9 mouse cellular contexts compared by ENCODE assay signal in the genomic region with DNA sequence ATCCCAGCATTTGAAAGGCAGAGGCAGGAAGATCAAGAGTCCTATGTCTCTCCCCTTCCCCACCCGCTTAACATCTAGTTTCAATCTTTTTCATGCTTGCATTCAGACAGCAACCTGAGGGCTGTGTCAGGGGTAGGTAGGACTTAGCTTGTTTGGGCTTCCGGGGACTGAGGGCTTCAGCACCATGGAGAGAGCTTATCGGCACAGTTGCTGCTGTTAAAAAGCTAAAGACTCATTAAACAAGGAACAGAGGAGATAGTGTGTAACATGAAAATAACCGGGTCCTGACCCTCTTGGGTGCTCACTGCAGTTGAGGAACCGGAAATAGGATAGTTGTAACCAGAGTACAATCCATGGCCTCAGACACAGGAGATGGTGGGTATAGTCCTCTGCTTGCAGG. TPM values are rescaled to one million over a fixed set of nuclear protein-coding genes. Genes with fewer than 3 reads are reported as not detected.
A peak's percentile ranks its signal among the peaks of the same experiment; 100 is the strongest.
DNase-seq lines count a peak whose midpoint lies in the region; ATAC-seq and TF ChIP-seq lines count a peak whose summit lies in the region.
"Had no signal": no experiment of that assay in that cellular context is flagged by ENCODE, and none has a peak within 500 bp of the region (broad histone marks: within the 10 kb centered on the region; RNA-seq: fewer than 3 reads in every experiment).

No protein-coding gene starts in this region.

- no peak overlapping the region for H3K4me3 ChIP-seq in forebrain, embryonic 14.5 days (ENCODE audit: low read depth, low read length)
- H3K4me3 ChIP-seq in forebrain, embryonic 13.5 days, result no peak overlapping the region
- H3K4me3 ChIP-seq in olfactory bulb, adult 2 months (ENCODE audit: insufficient read depth, low read depth, low read length), result no peak overlapping the region
- H3K4me3 ChIP-seq in intestine, embryonic 16.5 days (ENCODE audit: low read length), result no peak overlapping the region
- H3K4me3 ChIP-seq: hindbrain, embryonic 15.5 days had no signal

- no peaks in the 10 kb centered on the region for H3K36me3 ChIP-seq in forebrain, embryonic 14.5 days (ENCODE audit: control insufficient read depth, insufficient read depth, low read length)
- H3K36me3 ChIP-seq in forebrain, embryonic 13.5 days (ENCODE audit: poor library complexity, severe bottlenecking), result no peaks in the 10 kb centered on the region
- no peaks in the 10 kb centered on the region for H3K36me3 ChIP-seq in intestine, embryonic 16.5 days (ENCODE audit: control insufficient read depth, insufficient read depth, low read length)
- H3K36me3 ChIP-seq: hindbrain, embryonic 15.5 days had no signal

- H3K9ac ChIP-seq in forebrain, embryonic 14.5 days (ENCODE audit: low read length), result no peak overlapping the region
- H3K9ac ChIP-seq in forebrain, embryonic 13.5 days, result no peak overlapping the region
- H3K9ac ChIP-seq in intestine, embryonic 16.5 days (ENCODE audit: low read depth, low read length), result no peak overlapping the region
- H3K9ac ChIP-seq: hindbrain, embryonic 15.5 days had no signal

- H3K27me3 ChIP-seq in forebrain, embryonic 14.5 days (replicated peaks; ENCODE audit: control insufficient read depth, insufficient read depth, low read length), result peaks cover 20% of the 10 kb centered on the region
- H3K27me3 ChIP-seq in forebrain, embryonic 13.5 days, result peaks cover 48% of the 10 kb centered on the region
- H3K27me3 ChIP-seq in intestine, embryonic 16.5 days (replicated peaks; ENCODE audit: control insufficient read depth, insufficient read depth, low read length), result peaks cover 18% of the 10 kb centered on the region

- TF ChIP-seq POLR2A in brain, embryonic 14.5 days (IDR thresholded peaks at IDR 0.05; ENCODE audit: borderline replicate concordance, extremely low read depth, insufficient read depth, insufficient read length, poor library complexity, severe bottlenecking), result no peak
- no peak for TF ChIP-seq POLR2A in olfactory bulb, adult 2 months (IDR thresholded peaks at IDR 0.05; ENCODE audit: insufficient read depth, low read depth, low read length)

- no peaks in the 10 kb centered on the region for H3K4me1 ChIP-seq in forebrain, embryonic 14.5 days (ENCODE audit: control insufficient read depth, insufficient read depth, low read length)
- H3K4me1 ChIP-seq in forebrain, embryonic 13.5 days, result peaks cover 20% of the 10 kb centered on the region
- H3K4me1 ChIP-seq in olfactory bulb, adult 2 months (ENCODE audit: control insufficient read depth, insufficient read depth, low read length), result peaks cover 58% of the 10 kb centered on the region
- H3K4me1 ChIP-seq in intestine, embryonic 16.5 days (ENCODE audit: control insufficient read depth, insufficient read depth, low read length), result no peaks in the 10 kb centered on the region

- 9% methylated on average over 5 of the region's 5 CpGs for WGBS in forebrain, embryonic 14.5 days
- WGBS in forebrain, embryonic 13.5 days, result 8% methylated on average over 5 of the region's 5 CpGs
- 13% methylated on average over 5 of the region's 5 CpGs for WGBS in olfactory bulb, adult 2 months
- WGBS in intestine, embryonic 16.5 days, result 7% methylated on average over 5 of the region's 5 CpGs

- H3K4me2 ChIP-seq in forebrain, embryonic 14.5 days (ENCODE audit: low read length), result no peak overlapping the region
- no peak overlapping the region for H3K4me2 ChIP-seq in forebrain, embryonic 13.5 days
- no peak overlapping the region for H3K4me2 ChIP-seq in intestine, embryonic 16.5 days (ENCODE audit: low read depth, low read length)
- H3K4me2 ChIP-seq: hindbrain, embryonic 15.5 days had no signal

- no peak overlapping the region for H3K27ac ChIP-seq in forebrain, embryonic 14.5 days (ENCODE audit: low read depth, low read length)
- H3K27ac ChIP-seq in forebrain, embryonic 13.5 days, result no peak overlapping the region
- peak overlapping the region; percentile 75 for H3K27ac ChIP-seq in olfactory bulb, adult 2 months (ENCODE audit: insufficient read depth, low read depth, low read length)
- H3K27ac ChIP-seq in intestine, embryonic 16.5 days (ENCODE audit: low read length), result no peak overlapping the region
- H3K27ac ChIP-seq: hindbrain, embryonic 15.5 days had no signal

- no peak for ATAC-seq in forebrain, embryonic 14.5 days
- ATAC-seq in forebrain, embryonic 13.5 days, result no peak
- no peak for ATAC-seq in intestine, embryonic 16.5 days

- no peak for TF ChIP-seq CTCF in brain, embryonic 14.5 days (IDR thresholded peaks at IDR 0.05; ENCODE audit: borderline replicate concordance, extremely low read depth, insufficient read depth, insufficient read length)
- TF ChIP-seq CTCF in olfactory bulb, adult 2 months (IDR thresholded peaks at IDR 0.05; ENCODE audit: insufficient read depth, low read depth, low read length), result no peak

- DNase-seq in forebrain, embryonic 14.5 days (ENCODE audit: low spot score), result peak; percentile 46
- peak; percentile 62 for DNase-seq in 3T3-L1 (ENCODE audit: low read depth, low spot score)
- DNase-seq in brain, embryonic 14.5 days (ENCODE audit: low read depth), result peak; percentile 69
- DNase-seq in kidney, postnatal 14 days, result peak; percentile 77
- no peak for DNase-seq in cerebellum, adult 9-11 months

- no peaks in the 10 kb centered on the region for H3K9me3 ChIP-seq in forebrain, embryonic 14.5 days (replicated peaks; ENCODE audit: control insufficient read depth, low read length)
- H3K9me3 ChIP-seq in forebrain, embryonic 13.5 days (replicated peaks), result no peaks in the 10 kb centered on the region
- H3K9me3 ChIP-seq in intestine, embryonic 16.5 days (ENCODE audit: control insufficient read depth, low read length), result no peaks in the 10 kb centered on the region
- H3K9me3 ChIP-seq: hindbrain, embryonic 15.5 days had no signal

RNA-seq across cellular contexts. Expression of a gene that starts 8.1 kb away (rescaled TPM):
- 7.9 and 12.3 TPM in 2 replicates for polyA plus RNA-seq in forebrain, embryonic 14.5 days (2014; fragmentation: Nextera tagmentation; extraction: Ambion mirVana)
- polyA plus RNA-seq in forebrain, embryonic 13.5 days (2015; fragmentation: Nextera tagmentation; extraction: Ambion mirVana), result 6.5 and 9.9 TPM in 2 replicates
- 74.3 and 88.9 TPM in 2 replicates for polyA plus RNA-seq in brain, embryonic 14.5 days (2012; rRNA removed)
- 96.6 TPM in 1 of 2 replicates, not detected in the other for polyA plus RNA-seq in olfactory bulb, adult 2 months (2012; ENCODE audit: insufficient read depth, insufficient read length, low replicate concordance, missing spikeins)
- polyA plus RNA-seq in intestine, embryonic 16.5 days (2015; fragmentation: Nextera tagmentation; extraction: Ambion mirVana), result 0.39 and 0.50 TPM in 2 replicates

RNA-seq across cellular contexts. Expression of a gene that starts 12.2 kb away (rescaled TPM):
- 0.32 and 0.38 TPM in 2 replicates for polyA plus RNA-seq in forebrain, embryonic 14.5 days (2014; fragmentation: Nextera tagmentation; extraction: Ambion mirVana)
- 0.21 and 0.30 TPM in 2 replicates for polyA plus RNA-seq in forebrain, embryonic 13.5 days (2015; fragmentation: Nextera tagmentation; extraction: Ambion mirVana)
- polyA plus RNA-seq in brain, embryonic 14.5 days (2012; rRNA removed), result 0.21 and 0.63 TPM in 2 replicates
- polyA plus RNA-seq in olfactory bulb, adult 2 months (2012; ENCODE audit: insufficient read depth, insufficient read length, low replicate concordance, missing spikeins), result not detected in 2 replicates
- polyA plus RNA-seq in intestine, embryonic 16.5 days (2015; fragmentation: Nextera tagmentation; extraction: Ambion mirVana), result 0.06 and 0.13 TPM in 2 replicates

RNA-seq across cellular contexts. Expression of a gene that starts 20.4 kb away (rescaled TPM):
- 0.36 TPM in 1 of 2 replicates, not detected in the other for polyA plus RNA-seq in forebrain, embryonic 14.5 days (2014; fragmentation: Nextera tagmentation; extraction: Ambion mirVana)
- not detected in 2 replicates for polyA plus RNA-seq in forebrain, embryonic 13.5 days (2015; fragmentation: Nextera tagmentation; extraction: Ambion mirVana)
- 0.53 and 0.55 TPM in 2 replicates for polyA plus RNA-seq in brain, embryonic 14.5 days (2012; rRNA removed)
- polyA plus RNA-seq in olfactory bulb, adult 2 months (2012; ENCODE audit: insufficient read depth, insufficient read length, low replicate concordance, missing spikeins), result not detected in 2 replicates
- 0.97 and 1.5 TPM in 2 replicates for polyA plus RNA-seq in intestine, embryonic 16.5 days (2015; fragmentation: Nextera tagmentation; extraction: Ambion mirVana)

RNA-seq across cellular contexts. Expression of a gene that starts 45.8 kb away (rescaled TPM):
- polyA plus RNA-seq in forebrain, embryonic 14.5 days (2014; fragmentation: Nextera tagmentation; extraction: Ambion mirVana), result 1.8 and 2.2 TPM in 2 replicates
- polyA plus RNA-seq in forebrain, embryonic 13.5 days (2015; fragmentation: Nextera tagmentation; extraction: Ambion mirVana), result 2.5 TPM in 2 replicates
- 5.5 and 9.1 TPM in 2 replicates for polyA plus RNA-seq in brain, embryonic 14.5 days (2012; rRNA removed)
- not detected in 2 replicates for polyA plus RNA-seq in olfactory bulb, adult 2 months (2012; ENCODE audit: insufficient read depth, insufficient read length, low replicate concordance, missing spikeins)
- polyA plus RNA-seq in intestine, embryonic 16.5 days (2015; fragmentation: Nextera tagmentation; extraction: Ambion mirVana), result 1.3 and 2.0 TPM in 2 replicates

RNA-seq across cellular contexts. Expression of a gene that starts 55.8 kb away (rescaled TPM):
- 8.1 and 10.2 TPM in 2 replicates for polyA plus RNA-seq in forebrain, embryonic 14.5 days (2014; fragmentation: Nextera tagmentation; extraction: Ambion mirVana)
- 20.5 and 21.3 TPM in 2 replicates for polyA plus RNA-seq in forebrain, embryonic 13.5 days (2015; fragmentation: Nextera tagmentation; extraction: Ambion mirVana)
- polyA plus RNA-seq in brain, embryonic 14.5 days (2012; rRNA removed), result 51.0 and 92.8 TPM in 2 replicates
- polyA plus RNA-seq in olfactory bulb, adult 2 months (2012; ENCODE audit: insufficient read depth, insufficient read length, low replicate concordance, missing spikeins), result not detected in 2 replicates
- 8.3 and 10.0 TPM in 2 replicates for polyA plus RNA-seq in intestine, embryonic 16.5 days (2015; fragmentation: Nextera tagmentation; extraction: Ambion mirVana)
